Mouse (Mus musculus) ES-Bruce4 (cell line): ENCODE results near the gene Cyp27b1.

Experiments used
- CTCF ChIP-seq: IDR thresholded peaks from one replicate; pipeline ENCODE4 v1.8.1; 2011; ENCODE audit warnings: low read depth, low read length
- POLR2A ChIP-seq: IDR thresholded peaks from one replicate; pipeline ENCODE4 v1.8.1; 2011; ENCODE audit warnings: low read length; ENCODE audit not compliant: insufficient read depth

DNA sequence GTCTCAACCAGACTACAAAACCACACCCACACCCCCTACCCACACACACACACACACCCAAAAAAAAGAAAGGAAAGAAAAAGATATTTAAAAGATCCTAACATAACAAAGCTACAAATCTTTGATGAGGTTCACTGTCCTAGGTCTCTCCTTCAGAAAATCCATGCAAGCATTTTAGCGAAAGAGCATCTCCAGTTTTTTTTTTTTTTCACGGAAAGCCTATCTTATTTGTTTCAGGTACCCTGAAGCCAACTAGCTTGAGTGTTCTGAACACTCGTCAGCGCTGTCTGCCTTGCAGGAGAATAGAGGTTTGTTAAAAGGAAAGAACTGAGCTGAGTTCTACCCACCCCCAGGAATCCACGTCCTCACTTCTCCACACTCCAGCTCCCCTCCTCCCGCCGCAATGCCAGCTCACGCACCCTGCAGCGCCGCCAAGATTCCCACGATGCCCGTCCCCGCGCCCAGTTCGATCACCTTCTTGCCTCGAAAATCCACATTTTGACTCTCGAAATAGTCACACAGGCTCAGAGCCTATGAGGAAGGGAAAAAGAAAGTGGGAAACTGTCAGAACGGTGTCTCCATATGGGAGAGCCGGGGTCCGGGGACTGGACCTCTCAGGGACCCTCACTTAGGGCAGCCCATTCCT is 7.4 kb upstream of the Cyp27b1 start:
- TF ChIP-seq POLR2A (no peak), CTCF (no peak)
